19 mouse cellular contexts compared by ENCODE assay signal in the genomic region with DNA sequence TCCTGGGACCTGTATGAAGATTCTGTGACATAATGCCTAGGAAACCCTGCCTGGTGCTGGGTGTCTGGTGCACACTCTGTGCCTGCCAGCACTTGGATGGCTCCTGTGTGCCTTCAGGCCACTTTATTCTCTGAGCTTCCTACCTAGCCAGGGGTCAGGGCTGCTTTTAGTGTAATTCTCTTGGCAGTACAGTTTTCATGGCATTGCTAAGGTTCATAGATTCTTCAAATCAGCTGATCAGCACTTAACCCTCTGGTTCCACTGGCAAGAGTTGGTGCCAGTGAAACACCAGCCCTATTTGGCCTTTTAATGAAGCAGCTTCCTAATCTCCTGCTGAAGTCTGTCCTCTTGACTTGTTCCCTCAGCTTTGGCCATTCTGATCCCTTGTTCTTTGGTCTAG. TPM values are rescaled to one million over a fixed set of nuclear protein-coding genes. Genes with fewer than 3 reads are reported as not detected.
DNase-seq lines count a peak whose midpoint lies in the region; ATAC-seq and TF ChIP-seq lines count a peak whose summit lies in the region.
"Had no signal": no experiment of that assay in that cellular context is flagged by ENCODE, and none has a peak within 500 bp of the region (broad histone marks: within the 10 kb centered on the region; RNA-seq: fewer than 3 reads in every experiment).

No protein-coding gene starts in this region.

- ATAC-seq in midbrain, embryonic 14.5 days (ENCODE audit: low FRiP score, low TSS enrichment): no peak
- ATAC-seq in midbrain, embryonic 15.5 days (replicated peaks): no peak
- no peak for ATAC-seq in limb, embryonic 13.5 days (ENCODE audit: low FRiP score, low read depth)
- ATAC-seq: forebrain, embryonic 13.5 days; liver, postnatal 0 days; lung, postnatal 0 days had no signal

- no peak overlapping the region for H3K27ac ChIP-seq in kidney, adult 2 months (ENCODE audit: insufficient read depth, low read depth, low read length)
- H3K27ac ChIP-seq in midbrain, embryonic 14.5 days (replicated peaks; ENCODE audit: low read depth, low read length): 0 out of 2 replicates have a peak overlapping the region, but pooled peaks have one; percentile 26
- no peak overlapping the region for H3K27ac ChIP-seq in midbrain, embryonic 15.5 days
- peak overlapping the region; percentile 90; the same call in 1 of the 2 replicates for H3K27ac ChIP-seq in limb, embryonic 13.5 days
- H3K27ac ChIP-seq: forebrain, embryonic 13.5 days; macrophage had no signal

- TF ChIP-seq POLR2A in kidney, adult 2 months (IDR thresholded peaks at IDR 0.05; ENCODE audit: low read depth, low read length): no peak

- peaks cover 62% of the 10 kb centered on the region for H3K4me1 ChIP-seq in kidney, adult 2 months (ENCODE audit: control insufficient read depth, insufficient read depth, low read length)
- peaks cover 72% of the 10 kb centered on the region for H3K4me1 ChIP-seq in midbrain, embryonic 14.5 days (ENCODE audit: control insufficient read depth, insufficient read depth, low read length)
- peaks cover 89% of the 10 kb centered on the region for H3K4me1 ChIP-seq in midbrain, embryonic 15.5 days
- peaks cover 92% of the 10 kb centered on the region for H3K4me1 ChIP-seq in limb, embryonic 13.5 days

- peak; percentile 53 for DNase-seq in kidney, adult 2 months
- no peak for DNase-seq in kidney, adult 11 months
- no peak for DNase-seq in midbrain, embryonic 14.5 days
- DNase-seq in right cerebral cortex, adult 18-20 months: no peak
- no peak for DNase-seq in heart, adult 18-20 months
- DNase-seq: adrenal gland, adult 2 months; cerebellum, adult 11 months; cerebellum, postnatal 25 days; gastrocnemius, postnatal 36 days; liver; liver, postnatal 0 days; right cerebral cortex, postnatal 25 days; spleen, adult 18-20 months had no signal

- no peak overlapping the region for H3K4me2 ChIP-seq in midbrain, embryonic 14.5 days (ENCODE audit: low read length)
- no peak overlapping the region for H3K4me2 ChIP-seq in midbrain, embryonic 15.5 days
- H3K4me2 ChIP-seq in limb, embryonic 13.5 days (replicated peaks): no peak overlapping the region
- H3K4me2 ChIP-seq: forebrain, embryonic 13.5 days had no signal

- no peaks in the 10 kb centered on the region for H3K27me3 ChIP-seq in kidney, adult 2 months (replicated peaks; ENCODE audit: control insufficient read depth, insufficient read depth, low read length)
- no peaks in the 10 kb centered on the region for H3K27me3 ChIP-seq in midbrain, embryonic 14.5 days (ENCODE audit: control insufficient read depth, insufficient read depth, low read length)
- no peaks in the 10 kb centered on the region for H3K27me3 ChIP-seq in midbrain, embryonic 15.5 days (replicated peaks)
- H3K27me3 ChIP-seq in limb, embryonic 13.5 days: no peaks in the 10 kb centered on the region
- H3K27me3 ChIP-seq: embryonic facial prominence, embryonic 13.5 days had no signal

- peak overlapping the region; percentile 37; the same call in 1 of the 2 replicates for H3K9ac ChIP-seq in midbrain, embryonic 14.5 days (replicated peaks; ENCODE audit: low read length)
- H3K9ac ChIP-seq in midbrain, embryonic 15.5 days: no peak overlapping the region
- 0 out of 2 replicates have a peak overlapping the region, but pooled peaks have one; percentile 31 for H3K9ac ChIP-seq in limb, embryonic 13.5 days
- H3K9ac ChIP-seq: forebrain, embryonic 13.5 days; liver, postnatal 0 days had no signal

- no peaks in the 10 kb centered on the region for H3K36me3 ChIP-seq in kidney, adult 2 months (ENCODE audit: control insufficient read depth, insufficient read depth, low read length)
- H3K36me3 ChIP-seq in midbrain, embryonic 14.5 days (ENCODE audit: control insufficient read depth, insufficient read depth, low read length): no peaks in the 10 kb centered on the region
- H3K36me3 ChIP-seq in midbrain, embryonic 15.5 days (replicated peaks): no peaks in the 10 kb centered on the region
- peaks cover 30% of the 10 kb centered on the region for H3K36me3 ChIP-seq in limb, embryonic 13.5 days

- no peaks in the 10 kb centered on the region for H3K9me3 ChIP-seq in midbrain, embryonic 14.5 days (ENCODE audit: control insufficient read depth, low read length)
- H3K9me3 ChIP-seq in midbrain, embryonic 15.5 days: no peaks in the 10 kb centered on the region
- H3K9me3 ChIP-seq in limb, embryonic 13.5 days: no peaks in the 10 kb centered on the region
- H3K9me3 ChIP-seq: embryonic facial prominence, embryonic 13.5 days; forebrain, embryonic 13.5 days had no signal

- no peak for TF ChIP-seq CTCF in kidney, adult 2 months (conservative IDR thresholded peaks at IDR 0.05; ENCODE audit: insufficient read depth, insufficient read length, low read depth, low read length)

- H3K4me3 ChIP-seq in kidney, adult 2 months (ENCODE audit: insufficient read depth, low read depth, low read length): no peak overlapping the region
- H3K4me3 ChIP-seq in midbrain, embryonic 14.5 days (replicated peaks; ENCODE audit: low read depth, low read length): no peak overlapping the region
- H3K4me3 ChIP-seq in midbrain, embryonic 15.5 days: no peak overlapping the region
- H3K4me3 ChIP-seq in limb, embryonic 13.5 days: no peak overlapping the region
- H3K4me3 ChIP-seq: embryonic facial prominence, embryonic 13.5 days; forebrain, embryonic 13.5 days had no signal

RNA-seq across cellular contexts. Expression of a gene that starts 49.4 kb away (rescaled TPM):
- 111 and 118 TPM in 2 replicates for polyA plus RNA-seq in kidney, adult 2 months (2012; rRNA removed)
- 72.9 and 85.5 TPM in 2 replicates for polyA plus RNA-seq in midbrain, embryonic 14.5 days (2014; fragmentation: Nextera tagmentation; extraction: Ambion mirVana)
- polyA plus RNA-seq in midbrain, embryonic 15.5 days (2015; fragmentation: Nextera tagmentation; extraction: Ambion mirVana): 77.7 and 82.3 TPM in 2 replicates
- 97.2 and 99.5 TPM in 2 replicates for polyA plus RNA-seq in limb, embryonic 13.5 days (2015; fragmentation: Nextera tagmentation; extraction: Ambion mirVana)
- 100 to 1,000 TPM in 1 of 2 experiments, 10 to 100 TPM in 1; 96.0 to 102 TPM for total RNA-seq in heart, adult 18-20 months (2021)

RNA-seq across cellular contexts. Expression of a gene that starts 49.5 kb away (rescaled TPM):
- 19.0 and 21.7 TPM in 2 replicates for polyA plus RNA-seq in kidney, adult 2 months (2012; rRNA removed)
- polyA plus RNA-seq in midbrain, embryonic 14.5 days (2014; fragmentation: Nextera tagmentation; extraction: Ambion mirVana): 5.2 and 5.3 TPM in 2 replicates
- polyA plus RNA-seq in midbrain, embryonic 15.5 days (2015; fragmentation: Nextera tagmentation; extraction: Ambion mirVana): 3.7 and 4.7 TPM in 2 replicates
- 7.0 and 7.3 TPM in 2 replicates for polyA plus RNA-seq in limb, embryonic 13.5 days (2015; fragmentation: Nextera tagmentation; extraction: Ambion mirVana)
- 10 to 100 TPM; 25.7 to 26.1 TPM for total RNA-seq in heart, adult 18-20 months (2021)

Comparison
In these comparisons a context has a peak if more than half of its experiments do, and no peak if none do; other contexts are left out.
1. H3K27ac ChIP-seq: peak in midbrain, embryonic 14.5 days (single experiment) and limb, embryonic 13.5 days (single experiment); none in kidney, adult 2 months (single experiment) and midbrain, embryonic 15.5 days (single experiment).